Mouse (Mus musculus) MEL (cell line): ENCODE data around the gene Caml.

Source experiments
- CTCF ChIP-seq, 3 experiments: IDR thresholded peaks in 2 of 3; conservative IDR thresholded peaks in 1 of 3; 2 replicates each; pipeline ENCODE4 v1.5.1; 2011 to 2012; ENCODE audit warnings: low read length in 3 of 3, low read depth in 2 of 3, mild to moderate bottlenecking in 2 of 3, improper control_type of control experiment in 1 of 3, inconsistent platforms in 1 of 3, mixed read lengths in 1 of 3, moderate library complexity in 1 of 3; ENCODE audit not compliant: control insufficient read depth in 1 of 3, insufficient read depth in 1 of 3, poor library complexity in 1 of 3, severe bottlenecking in 1 of 3
- GATA1 ChIP-seq: IDR thresholded peaks from 2 replicates; pipeline ENCODE4 v1.6.1; 2011; ENCODE audit warnings: low read depth, low read length, improper control_type of control experiment
- POLR2A ChIP-seq, 2 experiments: IDR thresholded peaks; 2 replicates each; pipeline ENCODE4 v1.6.1; 2011 to 2012; ENCODE audit warnings: low read length in 2 of 2, mild to moderate bottlenecking in 2 of 2, control low read depth in 1 of 2, improper control_type of control experiment in 1 of 2, low read depth in 1 of 2, moderate library complexity in 1 of 2; ENCODE audit not compliant: control insufficient read depth in 1 of 2, insufficient read depth in 1 of 2, poor library complexity in 1 of 2

GRCm38 (mm10) chr13:55595375-55595774, 27.4 kb upstream of the Caml start:
- TF ChIP-seq GATA1: no peak
- no peak; a peak in 1 of 4 replicates for TF ChIP-seq POLR2A (IDR thresholded peaks at IDR 0.05; ENCODE audit: control insufficient read depth in 1 of 2, insufficient read depth in 1 of 2, low read depth in 1 of 2, low read length in 2 of 2, poor library complexity in 1 of 2)
- TF ChIP-seq CTCF (IDR thresholded peaks at IDR 0.05 in 2 of 3, conservative IDR thresholded peaks at IDR 0.05 in 1 of 3; ENCODE audit: control insufficient read depth in 1 of 3, insufficient read depth in 1 of 3, low read depth in 2 of 3, low read length in 3 of 3, poor library complexity in 1 of 3, severe bottlenecking in 1 of 3): no peak
